Comparison of ENCODE assay signal across 8 mouse cellular contexts in genomic region chr2:129592459-129593140, GRCm38 (mm10). TPM values are rescaled to one million over a fixed set of nuclear protein-coding genes. Genes with fewer than 3 reads are reported as not detected.
A peak's percentile ranks its signal among the peaks of the same experiment; 100 is the strongest.
DNase-seq lines count a peak whose midpoint lies in the region; ATAC-seq and TF ChIP-seq lines count a peak whose summit lies in the region.

TSS of gene Sirpa (plus strand) at chr2:129592835.

- peak; percentile 79 for ATAC-seq in embryonic facial prominence, embryonic 15.5 days (ENCODE audit: insufficient number of reproducible peaks, low FRiP score, low TSS enrichment, low read depth)
- ATAC-seq in limb, embryonic 12.5 days (ENCODE audit: insufficient number of reproducible peaks, insufficient read depth, low FRiP score, low TSS enrichment, low read depth) = peak; percentile 78
- ATAC-seq in midbrain, embryonic 12.5 days (ENCODE audit: low FRiP score, low read depth) = peak; percentile 83
- no peak for ATAC-seq in activated CD4-positive, CD25-positive, alpha-beta regulatory T cell, adult 4 months

- H3K27ac ChIP-seq in embryonic facial prominence, embryonic 15.5 days (replicated peaks) = peak within 1 kb of the TSS; percentile 94
- peak within 1 kb of the TSS; percentile 96 for H3K27ac ChIP-seq in heart, adult 2 months
- peak within 1 kb of the TSS; percentile 85 for H3K27ac ChIP-seq in limb, embryonic 12.5 days
- H3K27ac ChIP-seq in midbrain, embryonic 12.5 days (replicated peaks) = peak within 1 kb of the TSS; percentile 85
- H3K27ac ChIP-seq in spleen, adult 2 months (ENCODE audit: insufficient read depth, low read length) = peak within 1 kb of the TSS; percentile 78

- H3K4me1 ChIP-seq in embryonic facial prominence, embryonic 15.5 days = peaks cover 31% of the 10 kb centered on the region
- H3K4me1 ChIP-seq in heart, adult 2 months (ENCODE audit: control insufficient read depth, insufficient read depth, low read length) = peaks cover 8% of the 10 kb centered on the region
- H3K4me1 ChIP-seq in limb, embryonic 12.5 days (replicated peaks) = peaks cover 26% of the 10 kb centered on the region
- peaks cover 35% of the 10 kb centered on the region for H3K4me1 ChIP-seq in midbrain, embryonic 12.5 days
- H3K4me1 ChIP-seq in spleen, adult 2 months (ENCODE audit: control insufficient read depth, insufficient read depth, insufficient read length) = peaks cover 10% of the 10 kb centered on the region; the same call in 1 of the 2 replicates

- H3K27me3 ChIP-seq in embryonic facial prominence, embryonic 15.5 days = no peaks in the 10 kb centered on the region
- no peaks in the 10 kb centered on the region for H3K27me3 ChIP-seq in heart, adult 2 months (ENCODE audit: control insufficient read depth, insufficient read depth, low read length)
- peaks cover 28% of the 10 kb centered on the region for H3K27me3 ChIP-seq in limb, embryonic 12.5 days
- H3K27me3 ChIP-seq in midbrain, embryonic 12.5 days = peaks cover 33% of the 10 kb centered on the region
- H3K27me3 ChIP-seq in spleen, adult 2 months (ENCODE audit: control insufficient read depth, insufficient read depth, low read length) = peaks cover 8% of the 10 kb centered on the region; the same call in 1 of the 2 replicates

- no peaks in the 10 kb centered on the region for H3K36me3 ChIP-seq in embryonic facial prominence, embryonic 15.5 days
- no peaks in the 10 kb centered on the region for H3K36me3 ChIP-seq in heart, adult 2 months (ENCODE audit: control insufficient read depth, insufficient read depth, low read length)
- no peaks in the 10 kb centered on the region for H3K36me3 ChIP-seq in limb, embryonic 12.5 days
- H3K36me3 ChIP-seq in midbrain, embryonic 12.5 days = no peaks in the 10 kb centered on the region
- H3K36me3 ChIP-seq in spleen, adult 2 months (ENCODE audit: control insufficient read depth, insufficient read depth, low read length) = no peaks in the 10 kb centered on the region

- H3K79me2 ChIP-seq in heart, adult 2 months (replicated peaks; ENCODE audit: control insufficient read depth, insufficient read depth, low read length) = no peaks in the 10 kb centered on the region; the same call in 1 of the 2 replicates

- WGBS in embryonic facial prominence, embryonic 15.5 days = under 1% methylated on average over 43 of the region's 43 CpGs
- under 1% methylated on average over 40 of the region's 43 CpGs for WGBS in heart, adult 2 months
- under 1% methylated on average over 42 of the region's 43 CpGs for WGBS in limb, embryonic 12.5 days
- WGBS in midbrain, embryonic 12.5 days = under 1% methylated on average over 38 of the region's 43 CpGs
- WGBS in spleen, adult 2 months = 1% methylated on average over 33 of the region's 43 CpGs

- no peak for TF ChIP-seq EP300 in heart, adult 2 months (IDR thresholded peaks at IDR 0.05; ENCODE audit: insufficient read depth, low read depth, low read length)

- 0 out of 2 replicates have a peak, but pooled peaks have one; percentile 6 for TF ChIP-seq POLR2A in heart, adult 2 months (IDR thresholded peaks at IDR 0.05; ENCODE audit: insufficient read depth, low read depth, low read length)
- TF ChIP-seq POLR2A in spleen, adult 2 months (IDR thresholded peaks at IDR 0.05; ENCODE audit: low read depth, low read length) = no peak; the same call in 1 of the 2 replicates

- H3K4me3 ChIP-seq in embryonic facial prominence, embryonic 15.5 days (replicated peaks) = peak within 1 kb of the TSS; percentile 71
- H3K4me3 ChIP-seq in heart, adult 2 months = peak within 1 kb of the TSS; percentile 66
- peak within 1 kb of the TSS; percentile 67 for H3K4me3 ChIP-seq in limb, embryonic 12.5 days (replicated peaks)
- H3K4me3 ChIP-seq in midbrain, embryonic 12.5 days = peak within 1 kb of the TSS; percentile 70
- peak within 1 kb of the TSS; percentile 68 for H3K4me3 ChIP-seq in spleen, adult 2 months (ENCODE audit: extremely low read depth, insufficient read depth, insufficient read length)

- DNase-seq in brain, adult 2 months (ENCODE audit: low read depth, low spot score) = peak; percentile 92
- peak; percentile 84 to 89 for DNase-seq in heart, adult 2 months
- peak; percentile 76 for DNase-seq in kidney, adult 8-10 months
- peak in 1 of 2 experiments; percentile 44 for DNase-seq in spleen, adult 2 months (ENCODE audit: low read depth in 1 of 2, low spot score in 2 of 2)

- H3K4me2 ChIP-seq in embryonic facial prominence, embryonic 15.5 days (replicated peaks) = peak within 1 kb of the TSS; percentile 81
- H3K4me2 ChIP-seq in limb, embryonic 12.5 days = peak within 1 kb of the TSS; percentile 88
- H3K4me2 ChIP-seq in midbrain, embryonic 12.5 days (replicated peaks) = peak within 1 kb of the TSS; percentile 89

- intact Hi-C loops in heart, adult 2 months (cut with DNase I) = loop anchor here (2.0 to 10.0 kb wide), 2 partner anchors 90 to 212 kb away; partner anchors contain the start of gene Stk35

- no peak for TF ChIP-seq CTCF in heart, adult 2 months (IDR thresholded peaks at IDR 0.05)
- TF ChIP-seq CTCF in spleen, adult 2 months (IDR thresholded peaks at IDR 0.05; ENCODE audit: extremely low read depth, insufficient read depth, insufficient read length, insufficient replicate concordance) = no peak

- no peaks in the 10 kb centered on the region for H3K9me3 ChIP-seq in embryonic facial prominence, embryonic 15.5 days (replicated peaks)
- H3K9me3 ChIP-seq in limb, embryonic 12.5 days = no peaks in the 10 kb centered on the region
- no peaks in the 10 kb centered on the region for H3K9me3 ChIP-seq in midbrain, embryonic 12.5 days

- peak within 1 kb of the TSS; percentile 81 for H3K9ac ChIP-seq in embryonic facial prominence, embryonic 15.5 days
- H3K9ac ChIP-seq in heart, adult 2 months (ENCODE audit: low read depth, low read length) = peak within 1 kb of the TSS; percentile 89
- H3K9ac ChIP-seq in limb, embryonic 12.5 days (replicated peaks) = peak within 1 kb of the TSS; percentile 85
- peak within 1 kb of the TSS; percentile 79 for H3K9ac ChIP-seq in midbrain, embryonic 12.5 days (replicated peaks)

RNA-seq across cellular contexts. Expression of gene Sirpa, which starts in this region (rescaled TPM):
- 30.9 and 32.8 TPM in 2 replicates for polyA plus RNA-seq in embryonic facial prominence, embryonic 15.5 days (2015; fragmentation: Nextera tagmentation; extraction: Ambion mirVana)
- total RNA-seq in heart, adult 2 months (2021) = 10 to 100 TPM; 28.9 to 29.4 TPM
- polyA plus RNA-seq in heart, adult 2 months (2012; rRNA removed) = 28.3 and 32.1 TPM in 2 replicates
- polyA plus RNA-seq in limb, embryonic 12.5 days (2016; fragmentation: Nextera tagmentation; extraction: Ambion mirVana) = 17.0 and 17.8 TPM in 2 replicates
- 18.3 and 21.6 TPM in 2 replicates for polyA plus RNA-seq in midbrain, embryonic 12.5 days (2016; fragmentation: Nextera tagmentation; extraction: Ambion mirVana)
- polyA plus RNA-seq in spleen, adult 2 months (2012; rRNA removed) = 143 and 145 TPM in 2 replicates
- under 1 TPM in 1 of 2 experiments, not detected in 1; 0.16 TPM for polyA plus RNA-seq in activated CD4-positive, CD25-positive, alpha-beta regulatory T cell, adult 4 months (2017; shearing (Covaris generic))

Comparison
In these comparisons a context has a peak if more than half of its experiments do, and no peak if none do; other contexts are left out.
1. RNA of gene Sirpa (polyA plus RNA-seq): 143 to 145 TPM in spleen, adult 2 months, 30.9 to 32.8 TPM in embryonic facial prominence, embryonic 15.5 days, 28.3 to 32.1 TPM in heart, adult 2 months, 18.3 to 21.6 TPM in midbrain, embryonic 12.5 days and 17.0 to 17.8 TPM in limb, embryonic 12.5 days; 0.16 TPM in activated CD4-positive, CD25-positive, alpha-beta regulatory T cell, adult 4 months; every median in the first group is over 10 times any median in the second.
2. Peak in every context shown above with its lines, with median percentiles within 50 percentile points of each other: H3K27ac ChIP-seq, H3K4me2 ChIP-seq, H3K4me3 ChIP-seq and H3K9ac ChIP-seq.